Mouse (Mus musculus): ENCODE measurements at regions not wholly inside any gene's neighbourhood (a gene's known extent, or its start where the extent isn't known, plus 50 kb on each side); places are given as distances from the start of the nearest gene placed in this dataset.

GRCm38 (mm10) chr12:12787608-12788262, 154.0 kb downstream of the Mycn start:
- TF ChIP-seq TAL1 (IDR thresholded peaks at IDR 0.05; ENCODE audit: low read length): no peak
- TF ChIP-seq GATA1 (IDR thresholded peaks at IDR 0.05; ENCODE audit: low read length): no peak
